Mouse (Mus musculus) effector memory CD4-positive, alpha-beta T cell, adult 5 months (primary cell): ENCODE measurements around the gene Elmo1. TPM values are rescaled to one million over a fixed set of nuclear protein-coding genes. Genes with fewer than 3 reads are reported as not detected.

Experiments
- polyA plus RNA-seq: library from polyadenylated mRNA; unstranded; fragments of 100-300 nt; shearing (Covaris generic); gene quantifications from one replicate; pipeline ENCODE4 v1.2.1, GENCODE M21; 2017

Gene Elmo1
- polyA plus RNA-seq: 273 TPM

DNA sequence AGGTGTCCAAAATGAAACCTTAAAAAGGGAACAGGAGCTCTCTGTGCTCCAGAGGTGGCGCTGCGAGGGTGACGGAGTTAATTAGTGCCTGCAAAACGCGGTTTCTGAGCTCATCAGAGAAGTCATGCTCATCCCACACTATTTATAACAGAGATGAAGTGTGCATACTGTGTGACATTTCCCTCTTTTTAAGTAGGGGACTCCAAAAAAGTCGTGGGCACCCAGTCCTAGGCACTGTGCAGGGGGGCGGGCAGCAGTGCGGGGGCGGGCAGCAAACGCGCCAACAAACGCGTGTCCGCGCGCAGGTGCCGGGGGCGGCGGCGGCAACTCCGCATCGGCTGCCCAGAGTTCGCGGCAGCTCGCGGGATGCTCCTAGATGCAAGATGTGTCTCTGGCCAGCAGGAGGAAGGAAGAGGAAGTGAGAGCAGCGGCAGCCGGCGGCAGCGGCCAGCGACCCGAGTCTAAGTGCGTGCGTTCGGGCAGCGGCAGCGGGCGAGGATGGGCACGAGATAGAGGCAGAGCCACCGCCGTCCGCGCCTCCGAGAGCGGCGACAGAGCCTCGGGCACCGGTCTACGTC is at the start of gene Elmo1:
Elmo1 (plus strand) TSS at position 464 of the 578 bp plus-strand sequence.

